Mouse (Mus musculus) limb, embryonic 14.5 days (tissue): ENCODE measurements around the gene Cdc34. TPM values are rescaled to one million over a fixed set of nuclear protein-coding genes. Genes with fewer than 3 reads are reported as not detected.

Experiments
- ATAC-seq: fragments of 200-750 bp; cut with Nextera tagmentation; 2 replicates; pipeline ENCODE4 v1.8.0; 2017; ENCODE audit warnings: low read depth, moderate number of reproducible peaks, moderate TSS enrichment; ENCODE audit not compliant: low FRiP score
- DNase-seq: peaks from one replicate; pipeline ENCODE4 v3.0.0-alpha.2; 2015; ENCODE audit warnings: low spot score
- H3K27ac ChIP-seq: fragments of 300-500 bp; sonication (generic); replicated peaks from 2 replicates; pipeline ENCODE4 v1.5.1; 2014; ENCODE audit warnings: low read depth, mild to moderate bottlenecking, low read length, moderate library complexity, mixed read lengths
- H3K27me3 ChIP-seq: fragments of 300-500 bp; sonication (generic); 2 replicates; pipeline ENCODE4 v1.6.1; 2014; ENCODE audit warnings: low read length, mixed read lengths; ENCODE audit not compliant: control insufficient read depth, insufficient read depth
- H3K36me3 ChIP-seq: fragments of 300-500 bp; sonication (generic); 2 replicates; pipeline ENCODE4 v1.6.1; 2014; ENCODE audit warnings: mild to moderate bottlenecking, low read length, moderate library complexity, mixed read lengths; ENCODE audit not compliant: control insufficient read depth, insufficient read depth
- H3K4me1 ChIP-seq: fragments of 300-500 bp; sonication (generic); 2 replicates; pipeline ENCODE4 v1.6.1; 2014; ENCODE audit warnings: antibody characterized with exemption, low read length, mixed read lengths; ENCODE audit not compliant: control insufficient read depth, insufficient read depth
- H3K4me2 ChIP-seq: fragments of 300-500 bp; sonication (generic); replicated peaks from 2 replicates; pipeline ENCODE4 v1.6.1; 2014; ENCODE audit warnings: low read depth, mild to moderate bottlenecking, low read length, moderate library complexity; ENCODE audit not compliant: severe bottlenecking
- H3K4me3 ChIP-seq: fragments of 300-500 bp; sonication (generic); replicated peaks from 2 replicates; pipeline ENCODE4 v1.5.1; 2014; ENCODE audit warnings: low read length
- H3K9ac ChIP-seq: fragments of 300-500 bp; sonication (generic); 2 replicates; pipeline ENCODE4 v1.6.1; 2014; ENCODE audit warnings: mild to moderate bottlenecking, low read depth, low read length, moderate library complexity; ENCODE audit not compliant: severe bottlenecking
- H3K9me3 ChIP-seq: fragments of 300-500 bp; sonication (generic); 2 replicates; pipeline ENCODE4 v1.6.1; 2016; ENCODE audit warnings: low read length; ENCODE audit not compliant: control insufficient read depth
- POLR2A ChIP-seq: fragments of 200-500 bp; IDR thresholded peaks from 2 replicates; pipeline ENCODE4 v1.8.0; 2012; ENCODE audit warnings: inconsistent platforms, mild to moderate bottlenecking, moderate library complexity, borderline replicate concordance; ENCODE audit not compliant: insufficient read depth, insufficient read length; ENCODE audit errors: extremely low read depth
- WGBS: fragments of 180-500 bp; shearing (Covaris S2); extraction: QIAGEN DNeasy Blood & Tissue Kit; methylation state at CpG from one replicate; pipeline ENCODE4 v1.1.7; 2014; 5-methylcytosine and 5-hydroxymethylcytosine counted together
- polyA plus RNA-seq, 2 experiments: library from polyadenylated mRNA; depleted of rRNA in 1 of 2; stranded (reverse) in 1 of 2; unstranded in 1 of 2; fragments of >200 nt; fragmentation: Nextera tagmentation in 1 of 2; extraction: Ambion mirVana in 1 of 2; gene quantifications; 2 replicates each; pipeline versions ENCODE4 v1.2.1 to v1.2.3; 2012 to 2014

Cdc34 gene
- polyA plus RNA-seq, 2 experiments = 110 to 138 TPM

DNA sequence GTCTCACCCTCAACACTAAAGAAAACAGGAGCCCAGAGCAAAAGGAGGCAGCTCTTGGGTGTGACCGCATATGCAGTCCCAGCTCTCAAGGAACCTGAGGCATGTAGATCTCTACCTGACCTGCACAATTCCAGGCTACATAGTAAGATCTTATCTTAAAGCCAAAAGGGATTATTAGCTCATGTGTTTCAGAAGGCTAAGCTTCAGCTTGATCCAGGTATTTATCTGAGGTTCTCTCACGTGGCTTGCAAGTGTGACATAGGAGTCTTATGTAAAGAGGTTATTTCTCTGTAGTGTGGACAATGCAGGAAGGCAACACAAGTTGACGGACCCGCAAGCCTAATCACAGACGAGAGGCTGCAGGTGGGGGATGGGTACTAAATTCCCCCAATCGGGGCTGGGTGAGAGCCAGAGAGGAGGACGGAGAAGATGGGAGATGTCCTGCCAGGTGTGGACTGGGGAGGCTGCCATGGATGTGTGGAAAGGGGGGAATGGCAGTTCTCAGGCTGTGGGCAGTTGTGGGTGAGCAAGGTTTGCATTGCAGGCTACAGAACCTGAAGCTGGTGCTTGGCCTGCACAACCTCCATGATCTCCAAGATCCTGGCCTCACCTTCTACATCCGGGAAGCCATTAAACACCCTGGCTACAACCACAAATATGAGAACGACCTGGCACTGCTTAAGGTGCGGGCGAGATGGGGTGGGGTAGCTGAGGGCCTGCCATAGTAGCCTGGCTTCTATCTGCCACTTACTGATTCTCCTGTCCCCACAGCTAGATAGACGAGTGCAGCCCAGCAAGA, 11.8 kb downstream of the Cdc34 start:
- peaks cover 27% of the 10 kb centered on the region for H3K4me1 ChIP-seq
- H3K9ac ChIP-seq = no peak overlapping the region
- H3K27me3 ChIP-seq = no peaks in the 10 kb centered on the region
- no peak overlapping the region for H3K4me2 ChIP-seq
- TF ChIP-seq POLR2A = no peak
- H3K9me3 ChIP-seq = no peaks in the 10 kb centered on the region; the same call in 1 of the 2 replicates
- ATAC-seq (no peak), DNase-seq (no peak)
- no peak overlapping the region for H3K4me3 ChIP-seq
- H3K27ac ChIP-seq = 0 out of 2 replicates have a peak overlapping the region, but pooled peaks have one; percentile 84
- WGBS = 64% methylated on average over 12 of the region's 12 CpGs
- H3K36me3 ChIP-seq = peaks cover 9% of the 10 kb centered on the region

DNA sequence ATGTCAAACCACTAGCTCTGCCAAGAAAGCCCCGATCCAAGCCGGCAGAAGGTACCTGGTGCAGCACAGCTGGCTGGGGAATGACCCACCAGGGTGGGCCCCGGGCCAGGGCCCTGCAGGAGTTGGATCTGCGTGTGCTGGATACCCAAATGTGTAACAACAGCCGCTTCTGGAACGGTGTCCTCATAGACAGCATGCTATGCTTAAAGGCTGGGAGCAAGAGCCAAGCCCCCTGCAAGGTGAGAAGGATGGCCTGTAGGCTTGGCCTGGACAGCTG, 12.3 kb downstream of the Cdc34 start:
- H3K9ac ChIP-seq = no peak overlapping the region
- WGBS = 67% methylated on average over 6 of the region's 6 CpGs
- no peaks in the 10 kb centered on the region; the same call in 1 of the 2 replicates for H3K9me3 ChIP-seq
- ATAC-seq (no peak), DNase-seq (no peak)
- peaks cover 4% of the 10 kb centered on the region for H3K36me3 ChIP-seq
- H3K27ac ChIP-seq = peak overlapping the region; percentile 84; the same call in 1 of the 2 replicates
- no peak for TF ChIP-seq POLR2A
- H3K4me3 ChIP-seq = no peak overlapping the region
- H3K27me3 ChIP-seq = no peaks in the 10 kb centered on the region
- no peak overlapping the region for H3K4me2 ChIP-seq
- H3K4me1 ChIP-seq = peaks cover 27% of the 10 kb centered on the region

GRCm38 (mm10) chr10:79695231-79696128, 13.5 kb downstream of the Cdc34 start:
- H3K27me3 ChIP-seq = no peaks in the 10 kb centered on the region
- TF ChIP-seq POLR2A = no peak
- DNase-seq (peak; percentile 61), ATAC-seq (peak; percentile 27)
- 61% methylated on average over 13 of the region's 13 CpGs for WGBS
- no peak overlapping the region for H3K4me3 ChIP-seq
- H3K9ac ChIP-seq = peak overlapping the region; percentile 16; the same call in 1 of the 2 replicates
- H3K4me2 ChIP-seq = peak overlapping the region; percentile 6
- H3K9me3 ChIP-seq = no peaks in the 10 kb centered on the region; the same call in 1 of the 2 replicates
- H3K36me3 ChIP-seq = no peaks in the 10 kb centered on the region
- H3K4me1 ChIP-seq = peaks cover 27% of the 10 kb centered on the region
- peak overlapping the region; percentile 84 for H3K27ac ChIP-seq

- Histone ChIP-seq H3K27ac (peak overlapping the region; percentile 84), H3K4me2 (peak overlapping the region; percentile 6), H3K4me3 (no peak overlapping the region), H3K36me3 (no peaks in the 10 kb centered on the region), H3K4me1 (peaks cover 27% of the 10 kb centered on the region), H3K9me3 (no peaks in the 10 kb centered on the region; the same call in 1 of the 2 replicates), H3K9ac (0 out of 2 replicates have a peak overlapping the region, but pooled peaks have one; percentile 16), H3K27me3 (no peaks in the 10 kb centered on the region)
- ATAC-seq (peak; percentile 46), DNase-seq (peak; percentile 36)
- TF ChIP-seq POLR2A = no peak
- 34% methylated on average over 9 of the region's 9 CpGs for WGBS
Measured at GRCm38 (mm10) chr10:79696129-79696651, 14.2 kb downstream of the Cdc34 start.

DNA sequence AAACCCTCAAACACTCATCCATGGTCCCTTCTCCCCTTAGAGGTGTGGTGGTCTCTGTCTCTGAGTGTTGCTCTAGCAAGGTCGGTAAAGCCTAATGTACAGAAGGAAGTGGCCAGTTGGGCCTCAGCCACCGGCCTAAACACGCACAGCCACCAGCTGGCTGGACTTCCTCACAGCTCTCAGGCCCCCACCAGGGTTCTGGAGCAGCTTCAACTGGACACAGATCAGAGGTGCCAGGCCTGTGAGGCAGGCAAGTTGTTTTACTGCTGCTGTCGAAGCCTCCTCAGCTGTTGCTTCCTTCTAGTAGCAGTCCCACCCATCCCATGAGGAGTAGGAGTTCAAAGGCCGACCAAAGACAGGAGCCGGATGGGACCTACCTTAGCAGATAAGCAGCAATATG, 15.9 kb downstream of the Cdc34 start:
- no peak for DNase-seq
- no peak overlapping the region for H3K27ac ChIP-seq
- no peak for TF ChIP-seq POLR2A

More for the DNA sequence above, 15.9 kb downstream of the Cdc34 start:
- Histone ChIP-seq H3K4me2 (no peak overlapping the region), H3K9ac (no peak overlapping the region), H3K9me3 (no peaks in the 10 kb centered on the region), H3K4me1 (peaks cover 30% of the 10 kb centered on the region), H3K4me3 (no peak overlapping the region), H3K36me3 (no peaks in the 10 kb centered on the region), H3K27me3 (no peaks in the 10 kb centered on the region)
- ATAC-seq = no peak
- WGBS = 81% methylated on average over 6 of the region's 6 CpGs
